Mouse (Mus musculus): ENCODE data around the gene Chst5. TPM values are rescaled to one million over a fixed set of nuclear protein-coding genes. Genes with fewer than 3 reads are reported as not detected.

Gene Chst5
- polyA plus RNA-seq, 1 experiment from 2014 or later: 1.9 TPM

DNA sequence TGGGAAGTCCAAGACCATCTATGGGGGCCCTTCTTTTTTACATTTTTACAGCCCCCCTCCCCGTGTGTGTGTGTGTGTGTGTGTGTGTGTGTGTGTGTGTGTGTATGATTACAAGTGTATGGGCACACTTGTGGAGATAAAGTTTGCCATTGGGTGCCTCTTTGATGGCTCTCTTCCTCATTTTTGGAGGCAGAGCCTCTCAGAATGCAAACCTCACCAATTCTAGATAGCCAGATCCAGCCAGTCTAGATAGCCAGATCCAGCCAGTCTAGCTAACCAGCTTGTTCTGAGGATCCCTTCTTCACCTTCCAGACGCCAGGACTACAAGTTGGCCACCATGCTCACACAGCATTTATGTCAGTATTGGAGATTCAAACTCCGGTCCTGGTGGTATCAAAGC is 39.0 kb downstream of the Chst5 start:
- no peak overlapping the region for H3K9ac ChIP-seq (ENCODE audit: low read length)
- H3K4me3 ChIP-seq (ENCODE audit: low read depth, low read length): no peak overlapping the region
- DNase-seq (ENCODE audit: low spot score) (no peak), ATAC-seq (replicated peaks; ENCODE audit: low FRiP score) (no peak)
- H3K27me3 ChIP-seq (ENCODE audit: control insufficient read depth, insufficient read depth, low read length): no peaks in the 10 kb centered on the region
- H3K9me3 ChIP-seq (ENCODE audit: control insufficient read depth, low read length): no peaks in the 10 kb centered on the region
- H3K27ac ChIP-seq (ENCODE audit: low read depth, low read length): no peak overlapping the region
- no peak overlapping the region for H3K4me2 ChIP-seq (ENCODE audit: low read depth, low read length, severe bottlenecking)
- H3K4me1 ChIP-seq (replicated peaks; ENCODE audit: control insufficient read depth, insufficient read depth, low read length): no peaks in the 10 kb centered on the region
- WGBS: 92% methylated on average over 3 of the region's 3 CpGs
- H3K36me3 ChIP-seq (ENCODE audit: control insufficient read depth, insufficient read depth, low read length): no peaks in the 10 kb centered on the region

GRCm38 (mm10) chr8:111870379-111870778 is 39.9 kb downstream of the Chst5 start:
- ATAC-seq (replicated peaks; ENCODE audit: low FRiP score) (no peak), DNase-seq (ENCODE audit: low spot score) (no peak)
- no peaks in the 10 kb centered on the region for H3K27me3 ChIP-seq (ENCODE audit: control insufficient read depth, insufficient read depth, low read length)
- H3K9me3 ChIP-seq (ENCODE audit: control insufficient read depth, low read length): no peaks in the 10 kb centered on the region
- no peaks in the 10 kb centered on the region for H3K36me3 ChIP-seq (ENCODE audit: control insufficient read depth, insufficient read depth, low read length)
- no peak overlapping the region for H3K4me3 ChIP-seq (ENCODE audit: low read depth, low read length)
- 76% methylated on average over 3 of the region's 3 CpGs for WGBS
- no peaks in the 10 kb centered on the region for H3K4me1 ChIP-seq (replicated peaks; ENCODE audit: control insufficient read depth, insufficient read depth, low read length)
- H3K9ac ChIP-seq (ENCODE audit: low read length): no peak overlapping the region
- H3K4me2 ChIP-seq (ENCODE audit: low read depth, low read length, severe bottlenecking): no peak overlapping the region
- no peak overlapping the region for H3K27ac ChIP-seq (ENCODE audit: low read depth, low read length)

GRCm38 (mm10) chr8:111868664-111869063 is 41.6 kb downstream of the Chst5 start:
- no peak overlapping the region for H3K9ac ChIP-seq (ENCODE audit: low read length)
- H3K27ac ChIP-seq (ENCODE audit: low read depth, low read length): no peak overlapping the region
- H3K27me3 ChIP-seq (ENCODE audit: control insufficient read depth, insufficient read depth, low read length): no peaks in the 10 kb centered on the region
- H3K36me3 ChIP-seq (ENCODE audit: control insufficient read depth, insufficient read depth, low read length): no peaks in the 10 kb centered on the region
- no peak overlapping the region for H3K4me2 ChIP-seq (ENCODE audit: low read depth, low read length, severe bottlenecking)
- ATAC-seq (replicated peaks; ENCODE audit: low FRiP score) (no peak), DNase-seq (ENCODE audit: low spot score) (no peak)
- 40% methylated on average over 2 of the region's 2 CpGs for WGBS
- H3K4me1 ChIP-seq (replicated peaks; ENCODE audit: control insufficient read depth, insufficient read depth, low read length): no peaks in the 10 kb centered on the region
- no peak overlapping the region for H3K4me3 ChIP-seq (ENCODE audit: low read depth, low read length)
- no peaks in the 10 kb centered on the region for H3K9me3 ChIP-seq (ENCODE audit: control insufficient read depth, low read length)

DNA sequence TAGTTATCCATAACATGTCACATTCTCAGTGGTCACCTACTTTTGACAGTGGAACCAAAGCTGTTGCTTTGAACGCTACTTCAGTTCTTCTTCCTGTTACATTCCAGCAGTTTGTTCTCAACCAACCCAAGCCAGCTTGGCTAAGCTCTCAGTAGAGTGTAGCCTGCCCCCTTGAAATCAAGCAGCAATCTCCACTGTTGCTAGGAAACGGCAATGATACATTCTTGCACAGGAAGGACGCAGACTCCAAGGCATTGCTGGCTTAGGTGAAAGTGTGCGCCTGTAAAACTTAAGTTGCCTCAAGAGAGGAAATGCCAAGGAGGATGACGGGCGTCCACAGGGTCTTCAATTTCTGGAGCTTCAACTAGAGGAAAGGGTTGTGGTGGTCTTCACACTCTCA is 44.4 kb downstream of the Chst5 start:
- WGBS: 91% methylated on average over 6 of the region's 6 CpGs
- no peak for DNase-seq (ENCODE audit: low spot score)

DNA sequence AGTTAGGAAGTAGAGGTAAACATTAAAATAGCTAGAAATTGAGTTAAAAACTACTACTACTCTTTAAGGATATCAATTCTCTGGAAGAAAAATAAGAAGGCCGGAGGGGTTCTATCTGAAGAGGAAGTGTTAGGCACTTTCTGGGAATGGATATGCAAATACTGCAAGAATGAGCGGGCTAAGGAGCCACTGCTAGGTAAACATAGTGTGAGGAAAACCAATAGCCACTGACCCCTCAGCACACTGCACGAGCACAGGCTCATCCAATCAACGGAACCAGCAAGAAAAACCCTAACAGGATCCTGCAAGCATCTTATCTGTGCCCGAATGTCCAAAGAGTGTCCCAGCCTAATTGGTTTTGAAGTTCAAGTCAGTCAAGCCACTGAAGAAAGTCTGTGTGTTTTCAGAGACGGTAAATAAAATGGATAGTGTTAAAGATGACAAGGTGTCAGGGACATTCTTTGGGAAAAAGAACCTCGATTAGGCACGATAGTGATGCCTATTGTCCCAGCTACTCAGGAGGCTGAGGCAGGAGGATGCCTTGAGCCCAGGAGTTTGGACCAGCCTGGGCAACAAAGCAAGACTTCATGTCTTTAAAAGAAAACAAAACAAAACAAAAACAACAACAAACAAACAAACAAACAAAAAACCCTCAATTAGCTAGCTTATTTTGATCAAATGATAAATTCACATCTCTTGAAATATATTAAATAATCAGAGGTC is 45.0 kb downstream of the Chst5 start:
- no peak for DNase-seq (ENCODE audit: low spot score)
- Histone ChIP-seq H3K36me3 (ENCODE audit: control insufficient read depth, insufficient read depth, low read length) (no peaks in the 10 kb centered on the region), H3K9ac (ENCODE audit: low read length) (no peak overlapping the region), H3K4me1 (replicated peaks; ENCODE audit: control insufficient read depth, insufficient read depth, low read length) (no peaks in the 10 kb centered on the region), H3K4me3 (ENCODE audit: low read depth, low read length) (no peak overlapping the region), H3K4me2 (ENCODE audit: low read depth, low read length, severe bottlenecking) (no peak overlapping the region), H3K9me3 (ENCODE audit: control insufficient read depth, low read length) (no peaks in the 10 kb centered on the region), H3K27me3 (ENCODE audit: control insufficient read depth, insufficient read depth, low read length) (no peaks in the 10 kb centered on the region), H3K27ac (ENCODE audit: low read depth, low read length) (no peak overlapping the region)
- no peak for ATAC-seq (replicated peaks; ENCODE audit: low FRiP score)
- 97% methylated on average over 8 of the region's 8 CpGs for WGBS

More for the DNA sequence above, 44.4 kb downstream of the Chst5 start:
- Histone ChIP-seq H3K9me3 (ENCODE audit: control insufficient read depth, low read length) (no peaks in the 10 kb centered on the region), H3K27me3 (ENCODE audit: control insufficient read depth, insufficient read depth, low read length) (no peaks in the 10 kb centered on the region), H3K36me3 (ENCODE audit: control insufficient read depth, insufficient read depth, low read length) (no peaks in the 10 kb centered on the region), H3K27ac (ENCODE audit: low read depth, low read length) (no peak overlapping the region), H3K4me2 (ENCODE audit: low read depth, low read length, severe bottlenecking) (no peak overlapping the region), H3K4me1 (replicated peaks; ENCODE audit: control insufficient read depth, insufficient read depth, low read length) (no peaks in the 10 kb centered on the region), H3K9ac (ENCODE audit: low read length) (no peak overlapping the region), H3K4me3 (ENCODE audit: low read depth, low read length) (no peak overlapping the region)
- ATAC-seq (replicated peaks; ENCODE audit: low FRiP score): no peak

DNA sequence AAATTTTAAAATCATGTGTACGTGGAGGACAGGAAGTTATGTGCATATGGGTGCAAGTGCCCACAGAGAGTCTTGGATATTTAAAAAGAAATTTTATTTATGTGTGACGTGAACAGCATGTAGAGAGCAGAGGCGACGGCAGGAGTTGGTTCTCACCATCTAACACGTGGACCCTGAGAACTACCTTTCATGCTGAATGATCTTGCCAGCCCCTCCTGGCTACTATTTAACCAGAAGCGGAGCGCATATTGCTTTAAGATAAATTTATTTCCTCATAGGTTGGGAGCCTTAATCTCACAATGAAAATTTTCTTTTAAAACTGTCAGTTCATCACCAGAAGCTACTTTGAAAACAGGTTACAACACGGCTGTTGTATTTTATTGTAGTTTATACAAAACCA is 45.6 kb downstream of the Chst5 start:
- H3K9me3 ChIP-seq (ENCODE audit: control insufficient read depth, low read length): no peaks in the 10 kb centered on the region
- no peak overlapping the region for H3K27ac ChIP-seq (ENCODE audit: low read depth, low read length)
- H3K36me3 ChIP-seq (ENCODE audit: control insufficient read depth, insufficient read depth, low read length): no peaks in the 10 kb centered on the region
- H3K27me3 ChIP-seq (ENCODE audit: control insufficient read depth, insufficient read depth, low read length): no peaks in the 10 kb centered on the region
- no peaks in the 10 kb centered on the region for H3K4me1 ChIP-seq (replicated peaks; ENCODE audit: control insufficient read depth, insufficient read depth, low read length)
- no peak for DNase-seq (ENCODE audit: low spot score)
- H3K9ac ChIP-seq (ENCODE audit: low read length): no peak overlapping the region
- no peak overlapping the region for H3K4me2 ChIP-seq (ENCODE audit: low read depth, low read length, severe bottlenecking)
- WGBS: 93% methylated on average over 8 of the region's 8 CpGs
- no peak overlapping the region for H3K4me3 ChIP-seq (ENCODE audit: low read depth, low read length)
- ATAC-seq (replicated peaks; ENCODE audit: low FRiP score): no peak

GRCm38 (mm10) chr8:111863280-111863679 is 47.0 kb downstream of the Chst5 start:
- DNase-seq (ENCODE audit: low spot score): no peak
- H3K4me3 ChIP-seq (ENCODE audit: low read depth, low read length): no peak overlapping the region
- H3K36me3 ChIP-seq (ENCODE audit: control insufficient read depth, insufficient read depth, low read length): no peaks in the 10 kb centered on the region
- H3K9me3 ChIP-seq (ENCODE audit: control insufficient read depth, low read length): no peaks in the 10 kb centered on the region
- no peak for ATAC-seq (replicated peaks; ENCODE audit: low FRiP score)
- H3K27me3 ChIP-seq (ENCODE audit: control insufficient read depth, insufficient read depth, low read length): no peaks in the 10 kb centered on the region
- WGBS: 91% methylated on average over 4 of the region's 4 CpGs
- no peak overlapping the region for H3K9ac ChIP-seq (ENCODE audit: low read length)
- H3K4me2 ChIP-seq (ENCODE audit: low read depth, low read length, severe bottlenecking): no peak overlapping the region
- H3K27ac ChIP-seq (ENCODE audit: low read depth, low read length): no peak overlapping the region
- H3K4me1 ChIP-seq (replicated peaks; ENCODE audit: control insufficient read depth, insufficient read depth, low read length): no peaks in the 10 kb centered on the region

GRCm38 (mm10) chr8:111855977-111856376 is 54.3 kb downstream of the Chst5 start:
- Histone ChIP-seq H3K4me3 (ENCODE audit: low read depth, low read length) (no peak overlapping the region), H3K9ac (ENCODE audit: low read length) (no peak overlapping the region), H3K27me3 (ENCODE audit: control insufficient read depth, insufficient read depth, low read length) (no peaks in the 10 kb centered on the region), H3K9me3 (ENCODE audit: control insufficient read depth, low read length) (no peaks in the 10 kb centered on the region), H3K4me1 (replicated peaks; ENCODE audit: control insufficient read depth, insufficient read depth, low read length) (no peaks in the 10 kb centered on the region), H3K36me3 (ENCODE audit: control insufficient read depth, insufficient read depth, low read length) (no peaks in the 10 kb centered on the region), H3K4me2 (ENCODE audit: low read depth, low read length, severe bottlenecking) (no peak overlapping the region), H3K27ac (ENCODE audit: low read depth, low read length) (no peak overlapping the region)
- ATAC-seq (replicated peaks; ENCODE audit: low FRiP score): no peak
- WGBS: 92% methylated on average over 12 of the region's 12 CpGs
- no peak for DNase-seq (ENCODE audit: low spot score)

- H3K27ac ChIP-seq (ENCODE audit: low read depth, low read length): no peak within 1 kb of the TSS
- no peaks in the 10 kb centered on the region for H3K36me3 ChIP-seq (ENCODE audit: control insufficient read depth, insufficient read depth, low read length)
- H3K27me3 ChIP-seq (ENCODE audit: control insufficient read depth, insufficient read depth, low read length): no peaks in the 10 kb centered on the region
- H3K4me3 ChIP-seq (ENCODE audit: low read depth, low read length): peak within 1 kb of the TSS; percentile 94
- H3K9ac ChIP-seq (ENCODE audit: low read length): peak within 1 kb of the TSS; percentile 81
- H3K9me3 ChIP-seq (ENCODE audit: control insufficient read depth, low read length): no peaks in the 10 kb centered on the region
- H3K4me1 ChIP-seq (replicated peaks; ENCODE audit: control insufficient read depth, insufficient read depth, low read length): 0 out of 2 replicates have a peak, but pooled peaks cover 2% of the 10 kb centered on the region
- DNase-seq (ENCODE audit: low spot score): peak; percentile 96
- under 1% methylated on average over 53 of the region's 53 CpGs for WGBS
- H3K4me2 ChIP-seq (ENCODE audit: low read depth, low read length, severe bottlenecking): peak within 1 kb of the TSS; percentile 84
- peak; percentile 100 for ATAC-seq (replicated peaks; ENCODE audit: low FRiP score)
These were observed 56.3 kb downstream of the Chst5 start, which contains the start of gene Cfdp1 for GRCm38 (mm10) chr8:111853861-111854501. Gene Cfdp1 (minus strand): TSS chr8:111854291.

All from forebrain, embryonic 11.5 days (tissue).